Mouse (Mus musculus) midbrain, embryonic 14.5 days (tissue): Measurements from ENCODE around the gene Prkd1. TPM values are rescaled to one million over a fixed set of nuclear protein-coding genes. Genes with fewer than 3 reads are reported as not detected.

Experiments
- ATAC-seq: fragments of 200-750 bp; cut with Nextera tagmentation; 2 replicates; pipeline ENCODE4 v1.8.0; 2017; ENCODE audit warnings: moderate number of reproducible peaks, moderate library complexity; ENCODE audit not compliant: low FRiP score, low TSS enrichment
- DNase-seq: peaks from one replicate; pipeline ENCODE4 v3.0.0-alpha.2; 2015
- H3K27ac ChIP-seq: fragments of 300-500 bp; sonication (generic); replicated peaks from 2 replicates; pipeline ENCODE4 v1.5.1; 2014; ENCODE audit warnings: mild to moderate bottlenecking, low read depth, low read length, moderate library complexity
- H3K27me3 ChIP-seq: fragments of 300-500 bp; sonication (generic); 2 replicates; pipeline ENCODE4 v1.6.1; 2014; ENCODE audit warnings: low read length, control low read depth, mixed read lengths; ENCODE audit not compliant: control insufficient read depth, insufficient read depth
- H3K36me3 ChIP-seq: fragments of 300-500 bp; sonication (generic); 2 replicates; pipeline ENCODE4 v1.6.1; 2014; ENCODE audit warnings: low read length, control low read depth; ENCODE audit not compliant: control insufficient read depth, insufficient read depth
- H3K4me1 ChIP-seq: fragments of 300-500 bp; sonication (generic); 2 replicates; pipeline ENCODE4 v1.6.1; 2014; ENCODE audit warnings: mild to moderate bottlenecking, antibody characterized with exemption, low read length, control low read depth; ENCODE audit not compliant: control insufficient read depth, insufficient read depth
- H3K4me2 ChIP-seq: fragments of 300-500 bp; sonication (generic); 2 replicates; pipeline ENCODE4 v1.6.1; 2014; ENCODE audit warnings: mild to moderate bottlenecking, low read length, moderate library complexity
- H3K4me3 ChIP-seq: fragments of 300-500 bp; sonication (generic); replicated peaks from 2 replicates; pipeline ENCODE4 v1.5.1; 2014; ENCODE audit warnings: low read depth, low read length
- H3K9ac ChIP-seq: fragments of 300-500 bp; sonication (generic); replicated peaks from 2 replicates; pipeline ENCODE4 v1.6.1; 2014; ENCODE audit warnings: mild to moderate bottlenecking, low read length, moderate library complexity
- H3K9me3 ChIP-seq: fragments of 300-500 bp; sonication (generic); 2 replicates; pipeline ENCODE4 v1.6.1; 2016; ENCODE audit warnings: low read length, control low read depth, mixed read lengths; ENCODE audit not compliant: control insufficient read depth
- WGBS: fragments of 180-500 bp; shearing (Covaris S2); extraction: QIAGEN DNeasy Blood & Tissue Kit; methylation state at CpG from one replicate; pipeline ENCODE4 v1.1.7; 2014; 5-methylcytosine and 5-hydroxymethylcytosine counted together
- polyA plus RNA-seq: library from polyadenylated mRNA; unstranded; fragments of >200 nt; fragmentation: Nextera tagmentation; extraction: Ambion mirVana; gene quantifications from 2 replicates; pipeline ENCODE4 v1.2.1, GENCODE M21; 2014

Prkd1 gene
- polyA plus RNA-seq, 1 experiment from 2014 or later, result 2.8 TPM

- Histone ChIP-seq H3K9me3 (no peaks in the 10 kb centered on the region), H3K9ac (no peak overlapping the region), H3K4me1 (no peaks in the 10 kb centered on the region), H3K27me3 (no peaks in the 10 kb centered on the region), H3K4me2 (no peak overlapping the region), H3K4me3 (no peak overlapping the region), H3K36me3 (no peaks in the 10 kb centered on the region), H3K27ac (no peak overlapping the region)
- WGBS, result 95% methylated on average over 1 of the region's 1 CpGs
- no peak for ATAC-seq
- no peak for DNase-seq
These were observed 33.0 kb downstream of the Prkd1 start for GRCm38 (mm10) chr12:50615852-50616251.

GRCm38 (mm10) chr12:50614341-50614740, 34.6 kb downstream of the Prkd1 start:
- H3K27ac ChIP-seq, result no peak overlapping the region
- H3K4me2 ChIP-seq, result no peak overlapping the region
- H3K27me3 ChIP-seq, result no peaks in the 10 kb centered on the region
- DNase-seq (no peak), ATAC-seq (no peak)
- H3K4me1 ChIP-seq, result no peaks in the 10 kb centered on the region
- no peaks in the 10 kb centered on the region for H3K36me3 ChIP-seq
- no peak overlapping the region for H3K4me3 ChIP-seq
- no peaks in the 10 kb centered on the region for H3K9me3 ChIP-seq
- no peak overlapping the region for H3K9ac ChIP-seq
- 52% methylated on average over 6 of the region's 6 CpGs for WGBS

GRCm38 (mm10) chr12:50606703-50607500, 42.0 kb downstream of the Prkd1 start:
- DNase-seq, result no peak
- no peaks in the 10 kb centered on the region for H3K4me1 ChIP-seq
- 87% methylated on average over 4 of the region's 4 CpGs for WGBS
- H3K27me3 ChIP-seq, result no peaks in the 10 kb centered on the region
- ATAC-seq, result no peak
- no peak overlapping the region for H3K27ac ChIP-seq
- no peaks in the 10 kb centered on the region for H3K9me3 ChIP-seq
- no peak overlapping the region for H3K9ac ChIP-seq
- H3K4me2 ChIP-seq, result no peak overlapping the region
- no peak overlapping the region for H3K4me3 ChIP-seq
- H3K36me3 ChIP-seq, result no peaks in the 10 kb centered on the region

- H3K36me3 ChIP-seq, result no peaks in the 10 kb centered on the region
- H3K4me2 ChIP-seq, result no peak overlapping the region
- H3K9me3 ChIP-seq, result no peaks in the 10 kb centered on the region
These were observed 49.5 kb downstream of the Prkd1 start for GRCm38 (mm10) chr12:50599370-50599769.

GRCm38 (mm10) chr12:50598053-50598988, 50.6 kb downstream of the Prkd1 start:
- Histone ChIP-seq H3K27ac (no peak overlapping the region), H3K4me2 (no peak overlapping the region)

More at GRCm38 (mm10) chr12:50599370-50599769, 49.5 kb downstream of the Prkd1 start:
- 89% methylated on average over 1 of the region's 1 CpGs for WGBS
- Histone ChIP-seq H3K4me1 (no peaks in the 10 kb centered on the region), H3K4me3 (no peak overlapping the region), H3K9ac (no peak overlapping the region), H3K27me3 (no peaks in the 10 kb centered on the region), H3K27ac (no peak overlapping the region)
- DNase-seq (no peak), ATAC-seq (no peak)

GRCm38 (mm10) chr12:50597467-50597866, 51.4 kb downstream of the Prkd1 start:
- H3K9me3 ChIP-seq, result no peaks in the 10 kb centered on the region
- no peak for DNase-seq
- no peaks in the 10 kb centered on the region for H3K36me3 ChIP-seq
- 89% methylated on average over 4 of the region's 4 CpGs for WGBS
- no peaks in the 10 kb centered on the region for H3K4me1 ChIP-seq
- no peak overlapping the region for H3K27ac ChIP-seq
- H3K9ac ChIP-seq, result no peak overlapping the region
- no peak overlapping the region for H3K4me3 ChIP-seq
- H3K4me2 ChIP-seq, result no peak overlapping the region
- no peak for ATAC-seq
- H3K27me3 ChIP-seq, result no peaks in the 10 kb centered on the region

More at GRCm38 (mm10) chr12:50598053-50598988, 50.6 kb downstream of the Prkd1 start:
- DNase-seq (no peak), ATAC-seq (no peak)
- Histone ChIP-seq H3K27me3 (no peaks in the 10 kb centered on the region), H3K9ac (no peak overlapping the region), H3K4me3 (no peak overlapping the region), H3K4me1 (no peaks in the 10 kb centered on the region), H3K36me3 (no peaks in the 10 kb centered on the region), H3K9me3 (no peaks in the 10 kb centered on the region)
- 86% methylated on average over 9 of the region's 9 CpGs for WGBS

GRCm38 (mm10) chr12:50595777-50596176, 53.1 kb downstream of the Prkd1 start:
- H3K9ac ChIP-seq, result no peak overlapping the region
- DNase-seq (no peak), ATAC-seq (no peak)
- H3K4me1 ChIP-seq, result no peaks in the 10 kb centered on the region
- H3K4me3 ChIP-seq, result no peak overlapping the region
- no peak overlapping the region for H3K4me2 ChIP-seq
- WGBS, result 80% methylated on average over 5 of the region's 5 CpGs
- H3K27me3 ChIP-seq, result no peaks in the 10 kb centered on the region
- H3K27ac ChIP-seq, result no peak overlapping the region
- no peaks in the 10 kb centered on the region for H3K9me3 ChIP-seq
- H3K36me3 ChIP-seq, result no peaks in the 10 kb centered on the region

GRCm38 (mm10) chr12:50594506-50594905, 54.4 kb downstream of the Prkd1 start:
- DNase-seq, result no peak

More at GRCm38 (mm10) chr12:50594506-50594905, 54.4 kb downstream of the Prkd1 start:
- H3K4me2 ChIP-seq, result no peak overlapping the region
- H3K9ac ChIP-seq, result no peak overlapping the region
- no peaks in the 10 kb centered on the region for H3K36me3 ChIP-seq
- no peaks in the 10 kb centered on the region for H3K9me3 ChIP-seq
- no peak overlapping the region for H3K27ac ChIP-seq
- no peak overlapping the region for H3K4me3 ChIP-seq
- WGBS, result 89% methylated on average over 6 of the region's 6 CpGs
- no peak for ATAC-seq
- no peaks in the 10 kb centered on the region for H3K27me3 ChIP-seq
- H3K4me1 ChIP-seq, result no peaks in the 10 kb centered on the region
